In the genomic region with DNA sequence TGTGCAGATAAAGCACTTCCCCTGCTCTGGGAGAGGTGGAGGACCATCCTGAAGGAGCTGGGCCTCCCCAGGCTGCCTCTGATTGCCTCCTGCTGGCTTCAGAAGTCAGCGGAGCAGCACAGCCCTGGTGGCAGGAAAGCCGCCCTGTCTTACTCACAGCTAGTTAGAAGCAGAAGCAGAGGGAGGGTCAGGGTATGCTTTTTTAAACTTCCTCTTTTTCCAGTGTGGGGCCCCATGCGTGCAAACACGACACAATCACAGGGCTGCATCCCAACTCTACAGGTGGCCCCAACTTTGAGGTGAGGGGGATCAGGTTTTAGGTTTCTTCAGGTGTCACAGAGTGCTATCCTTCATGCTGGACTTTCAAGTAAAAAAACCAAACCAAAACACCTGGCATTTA, we compare ENCODE assay signal across 8 mouse cellular contexts. TPM values are rescaled to one million over a fixed set of nuclear protein-coding genes. Genes with fewer than 3 reads are reported as not detected.
A peak's percentile ranks its signal among the peaks of the same experiment; 100 is the strongest.
DNase-seq lines count a peak whose midpoint lies in the region; ATAC-seq and TF ChIP-seq lines count a peak whose summit lies in the region.

No protein-coding gene starts in this region.

- no peaks in the 10 kb centered on the region for H3K27me3 ChIP-seq in neural tube, embryonic 13.5 days
- no peaks in the 10 kb centered on the region for H3K27me3 ChIP-seq in heart, embryonic 10.5 days (ENCODE audit: insufficient read depth, poor library complexity, severe bottlenecking)
- H3K27me3 ChIP-seq in limb, embryonic 12.5 days: no peaks in the 10 kb centered on the region
- H3K27me3 ChIP-seq in myocyte (ENCODE audit: control insufficient read depth, insufficient read depth, insufficient read length): no peaks in the 10 kb centered on the region

- no peak for TF ChIP-seq POLR2A in myocyte (IDR thresholded peaks at IDR 0.05; ENCODE audit: insufficient read length, low read depth)

- no peak for ATAC-seq in neural tube, embryonic 13.5 days (ENCODE audit: low read depth)
- ATAC-seq in limb, embryonic 12.5 days (ENCODE audit: insufficient number of reproducible peaks, insufficient read depth, low FRiP score, low TSS enrichment, low read depth): no peak
- no peak for ATAC-seq in frontal cortex, adult (ENCODE audit: low TSS enrichment)

- H3K9ac ChIP-seq in neural tube, embryonic 13.5 days: no peak overlapping the region
- H3K9ac ChIP-seq in limb, embryonic 12.5 days (replicated peaks): no peak overlapping the region

- no peak for DNase-seq in neural tube, embryonic 10.5 days (ENCODE audit: extremely low spot score, low spot score)
- DNase-seq in heart, embryonic 10.5 days (ENCODE audit: low spot score): no peak
- no peak for DNase-seq in MN1 (ENCODE audit: low spot score)
- DNase-seq in frontal cortex, postnatal 36 days (ENCODE audit: low spot score in 2 of 2): no peak

- H3K79me2 ChIP-seq in myocyte (ENCODE audit: control insufficient read depth, insufficient read depth): peaks cover 93% of the 10 kb centered on the region

- H3ac ChIP-seq in myocyte (ENCODE audit: control insufficient read depth, insufficient read length): no peak overlapping the region

- H3K4me3 ChIP-seq in neural tube, embryonic 13.5 days: no peak overlapping the region
- H3K4me3 ChIP-seq in heart, embryonic 10.5 days: no peak overlapping the region
- H3K4me3 ChIP-seq in limb, embryonic 12.5 days (replicated peaks): no peak overlapping the region
- no peak overlapping the region for H3K4me3 ChIP-seq in myocyte

- 46% methylated on average over 4 of the region's 4 CpGs for WGBS in neural tube, embryonic 13.5 days
- WGBS in heart, embryonic 10.5 days: 28% methylated on average over 4 of the region's 4 CpGs
- 30% methylated on average over 4 of the region's 4 CpGs for WGBS in limb, embryonic 12.5 days

- H3K27ac ChIP-seq in neural tube, embryonic 13.5 days (replicated peaks): peak overlapping the region; percentile 67; the same call in 1 of the 2 replicates
- peak overlapping the region; percentile 81 for H3K27ac ChIP-seq in heart, embryonic 10.5 days
- peak overlapping the region; percentile 64; the same call in 1 of the 2 replicates for H3K27ac ChIP-seq in limb, embryonic 12.5 days

- H3K4me2 ChIP-seq in neural tube, embryonic 13.5 days: no peak overlapping the region
- no peak overlapping the region for H3K4me2 ChIP-seq in limb, embryonic 12.5 days
- peak overlapping the region; percentile 57 for H3K4me2 ChIP-seq in myocyte (ENCODE audit: low read depth)

- no peaks in the 10 kb centered on the region for H3K36me3 ChIP-seq in neural tube, embryonic 13.5 days
- no peaks in the 10 kb centered on the region for H3K36me3 ChIP-seq in heart, embryonic 10.5 days
- no peaks in the 10 kb centered on the region for H3K36me3 ChIP-seq in limb, embryonic 12.5 days
- H3K36me3 ChIP-seq in myocyte (ENCODE audit: control insufficient read depth, insufficient read depth): no peaks in the 10 kb centered on the region

- H3K9me3 ChIP-seq in neural tube, embryonic 13.5 days: no peaks in the 10 kb centered on the region
- no peaks in the 10 kb centered on the region for H3K9me3 ChIP-seq in heart, embryonic 10.5 days
- H3K9me3 ChIP-seq in limb, embryonic 12.5 days: no peaks in the 10 kb centered on the region

- H3K4me1 ChIP-seq in neural tube, embryonic 13.5 days (replicated peaks): peaks cover 69% of the 10 kb centered on the region
- H3K4me1 ChIP-seq in heart, embryonic 10.5 days: peaks cover 84% of the 10 kb centered on the region
- H3K4me1 ChIP-seq in limb, embryonic 12.5 days (replicated peaks): peaks cover 64% of the 10 kb centered on the region

TF ChIP-seq in myocyte, 11 proteins besides CTCF, POLR2A, EP300 and RAD21:
- no peak for TF ChIP-seq USF1 (IDR thresholded peaks at IDR 0.05; ENCODE audit: low read depth)
- no peak for TF ChIP-seq REST (IDR thresholded peaks at IDR 0.05; ENCODE audit: insufficient read depth, insufficient read length)
- no peak for TF ChIP-seq POLR2AphosphoS2 (IDR thresholded peaks at IDR 0.05; ENCODE audit: insufficient read length, low read depth)

RNA-seq across cellular contexts. Expression of a gene that starts 5.7 kb away (rescaled TPM):
- polyA plus RNA-seq in neural tube, embryonic 13.5 days (2015; fragmentation: Nextera tagmentation; extraction: Ambion mirVana): 0.20 TPM in 1 of 2 replicates, not detected in the other
- 0.18 TPM in 1 of 2 replicates, not detected in the other for polyA plus RNA-seq in heart, embryonic 10.5 days (2016; fragmentation: Nextera tagmentation; extraction: Ambion mirVana)
- polyA plus RNA-seq in limb, embryonic 12.5 days (2016; fragmentation: Nextera tagmentation; extraction: Ambion mirVana): not detected in 2 replicates
- 0.17 TPM for polyA plus RNA-seq in myocyte (2012; fragmentation: generic; extraction: Trizol)

RNA-seq across cellular contexts. Expression of a gene that starts 27.8 kb away (rescaled TPM):
- polyA plus RNA-seq in neural tube, embryonic 13.5 days (2015; fragmentation: Nextera tagmentation; extraction: Ambion mirVana): 28.1 and 32.5 TPM in 2 replicates
- 17.3 and 18.3 TPM in 2 replicates for polyA plus RNA-seq in heart, embryonic 10.5 days (2016; fragmentation: Nextera tagmentation; extraction: Ambion mirVana)
- 16.9 and 17.0 TPM in 2 replicates for polyA plus RNA-seq in limb, embryonic 12.5 days (2016; fragmentation: Nextera tagmentation; extraction: Ambion mirVana)
- polyA plus RNA-seq in myocyte (2012; fragmentation: generic; extraction: Trizol): 30.4 TPM
